Mouse (Mus musculus): ENCODE measurements around the gene Eif3i.

The Eif3i gene

GRCm38 (mm10) chr4:129618786-129619691 is 18.6 kb upstream of the Eif3i start, which contains the start of gene Iqcc:
Gene Iqcc, minus strand, starts transcription at chr4:129619099.
- peak; percentile 95 for DNase-seq

GRCm38 (mm10) chr4:129618031-129618430 is 17.6 kb upstream of the Eif3i start:
- DNase-seq = no peak

DNA sequence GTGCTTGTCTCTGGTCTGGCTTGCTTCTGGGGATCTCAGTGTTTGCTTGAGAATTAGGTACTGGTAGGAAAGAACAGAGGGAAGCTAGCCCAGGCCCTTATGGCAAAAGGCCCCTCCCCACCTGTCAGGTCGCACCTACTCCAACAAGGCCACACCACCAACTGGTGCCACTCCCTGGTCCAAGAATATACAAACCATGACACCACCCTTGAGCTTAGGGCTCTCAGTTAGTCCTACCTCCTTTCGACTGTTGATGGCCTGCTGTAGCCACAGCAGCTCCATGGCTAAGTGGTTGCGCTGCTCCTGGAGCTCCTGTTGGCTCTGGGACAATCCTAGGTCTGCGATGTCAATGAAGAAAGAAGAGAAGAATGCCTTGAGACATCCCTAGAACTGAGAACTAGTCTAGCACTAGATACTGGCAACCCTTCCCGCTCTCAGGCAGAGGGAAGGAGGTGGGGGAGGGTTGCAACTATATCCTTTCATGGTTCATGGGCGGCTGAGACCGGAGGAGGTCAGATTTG is 16.7 kb upstream of the Eif3i start:
- no peak for DNase-seq

DNA sequence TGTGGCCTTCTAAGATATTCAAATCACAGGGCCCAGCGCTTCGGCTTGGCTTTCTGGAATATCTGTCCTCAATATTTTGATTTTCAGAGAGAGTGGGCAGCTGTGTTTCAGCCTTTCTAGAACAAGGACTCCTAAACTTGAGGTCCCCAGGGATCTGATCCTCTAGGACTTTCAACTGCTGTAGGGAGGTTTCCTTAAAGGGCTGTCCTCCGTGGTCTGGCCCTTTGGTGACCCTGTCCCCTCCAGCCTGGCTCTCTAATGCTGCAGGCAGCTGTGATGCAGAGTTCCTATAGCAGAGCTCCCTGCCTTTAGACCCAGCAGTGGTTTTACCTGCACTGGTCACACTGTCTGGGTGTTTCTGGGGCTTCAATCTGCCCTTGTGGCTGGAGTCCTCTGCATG is 16.2 kb upstream of the Eif3i start:
- no peak for DNase-seq

- no peak for DNase-seq
Measured at GRCm38 (mm10) chr4:129615801-129616290, 15.4 kb upstream of the Eif3i start.

GRCm38 (mm10) chr4:129614093-129614492 is 13.6 kb upstream of the Eif3i start, which contains the start of gene Dcdc2b:
Gene Dcdc2b, minus strand, starts transcription at chr4:129614257.
- no peak for DNase-seq

GRCm38 (mm10) chr4:129610472-129610871 is 10.0 kb upstream of the Eif3i start:
- no peak for DNase-seq

- DNase-seq = no peak
Measured at GRCm38 (mm10) chr4:129610026-129610425, 9.6 kb upstream of the Eif3i start.

- DNase-seq = no peak
Measured at GRCm38 (mm10) chr4:129609139-129609631, 8.7 kb upstream of the Eif3i start.

- DNase-seq = peak; percentile 75
Measured at GRCm38 (mm10) chr4:129608426-129609025, 8.1 kb upstream of the Eif3i start.

DNA sequence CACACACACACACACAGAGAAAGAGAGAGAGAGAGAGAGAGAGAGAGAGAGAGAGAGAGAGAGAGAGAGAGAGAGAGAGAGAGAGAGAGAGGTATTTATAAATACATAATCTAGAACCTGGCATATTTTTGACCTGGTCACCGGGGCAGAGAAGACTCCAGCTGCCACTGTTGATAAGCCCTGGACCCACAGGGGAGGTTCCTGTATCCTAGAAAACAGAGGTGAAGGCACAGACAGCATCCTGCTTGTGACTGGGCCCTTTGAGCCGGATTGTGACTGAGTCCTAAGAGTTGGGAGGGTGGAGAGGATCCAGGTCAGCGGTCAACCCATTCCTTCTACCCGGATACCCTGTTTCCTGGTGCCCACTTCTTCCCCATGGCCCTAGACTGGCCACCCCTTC is 11.6 kb downstream of the Eif3i start:
- no peak for DNase-seq

DNA sequence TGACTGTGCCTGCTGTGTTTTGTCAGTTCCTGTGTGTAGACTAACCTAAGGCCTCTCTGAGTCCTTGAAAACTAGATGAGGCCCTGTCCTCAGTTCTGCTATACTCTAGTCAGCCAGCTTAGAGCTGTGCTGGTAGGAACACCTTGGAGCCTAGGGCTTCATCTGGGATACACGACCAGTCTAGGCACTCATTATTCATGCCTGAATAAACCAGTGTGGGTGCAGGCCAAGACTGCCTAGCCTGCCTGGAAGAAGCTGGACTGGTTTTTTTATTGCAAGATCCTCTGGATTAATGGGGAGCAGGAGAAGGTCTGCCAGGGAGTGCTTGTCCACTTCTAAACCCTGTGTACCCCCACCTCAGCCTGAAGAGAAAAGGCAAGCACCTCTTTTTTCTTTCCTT is 13.5 kb downstream of the Eif3i start:
- DNase-seq = no peak

GRCm38 (mm10) chr4:129585773-129586172 is 14.7 kb downstream of the Eif3i start:
- DNase-seq = no peak

GRCm38 (mm10) chr4:129584884-129585608 is 15.4 kb downstream of the Eif3i start:
- peak; percentile 68 for DNase-seq

GRCm38 (mm10) chr4:129584370-129584769 is 16.1 kb downstream of the Eif3i start:
- DNase-seq = no peak

GRCm38 (mm10) chr4:129582251-129582650 is 18.2 kb downstream of the Eif3i start:
- no peak for DNase-seq

GRCm38 (mm10) chr4:129580347-129580746 is 20.1 kb downstream of the Eif3i start:
- peak; percentile 27 for DNase-seq

- no peak for DNase-seq
Measured at GRCm38 (mm10) chr4:129578466-129578865, 22.0 kb downstream of the Eif3i start, which contains the start of gene Fam167b. Gene Fam167b, minus strand, starts transcription at chr4:129578549.

DNA sequence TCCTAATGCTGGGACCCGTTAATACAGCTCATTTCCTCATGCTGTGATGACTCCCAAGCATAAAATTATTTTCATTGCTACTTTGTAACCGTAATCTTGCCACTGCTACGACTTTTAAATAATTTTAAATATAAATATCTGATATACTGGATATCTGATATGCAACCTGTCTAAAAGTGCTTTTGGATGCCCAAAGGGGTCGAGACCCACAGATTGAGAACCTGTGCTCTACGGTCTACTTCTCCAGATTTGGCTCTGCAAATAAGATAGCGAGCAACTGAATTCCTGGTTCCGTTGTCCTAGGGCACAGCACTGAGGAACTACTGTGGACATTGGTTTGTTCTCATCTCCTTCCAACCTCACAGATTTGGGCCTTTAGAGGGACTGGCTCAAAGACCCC is 22.8 kb downstream of the Eif3i start:
- no peak for DNase-seq

GRCm38 (mm10) chr4:129576863-129577491 is 23.5 kb downstream of the Eif3i start:
- DNase-seq = peak; percentile 31

- DNase-seq = no peak
Measured at GRCm38 (mm10) chr4:129575171-129575844, 25.1 kb downstream of the Eif3i start.

- no peak for DNase-seq
Measured at GRCm38 (mm10) chr4:129573430-129573829, 27.0 kb downstream of the Eif3i start, which contains the start of gene Lck. Gene Lck, minus strand, starts transcription at chr4:129573641.

Measured in cerebellum, adult 11 months (tissue).